Mouse (Mus musculus) G1E (cell line): ENCODE data around the gene Slc9a9.

Experiments used
- CTCF ChIP-seq: IDR thresholded peaks from 2 replicates; pipeline ENCODE4 v1.5.1; 2012; ENCODE audit warnings: low read depth, low read length, inconsistent platforms, mixed read lengths
- GATA1 ChIP-seq: IDR thresholded peaks from 2 replicates; pipeline ENCODE4 v1.6.1; 2012; ENCODE audit warnings: borderline replicate concordance, low read length, inconsistent platforms, mixed read lengths
- POLR2AphosphoS5 ChIP-seq: IDR thresholded peaks from 2 replicates; pipeline ENCODE4 v1.6.1; 2012; ENCODE audit warnings: low read depth, low read length, inconsistent platforms; ENCODE audit not compliant: insufficient replicate concordance
- TAL1 ChIP-seq: conservative IDR thresholded peaks from 2 replicates; pipeline ENCODE4 v1.6.1; 2012; ENCODE audit warnings: low read depth, low read length, inconsistent platforms, mixed read lengths

DNA sequence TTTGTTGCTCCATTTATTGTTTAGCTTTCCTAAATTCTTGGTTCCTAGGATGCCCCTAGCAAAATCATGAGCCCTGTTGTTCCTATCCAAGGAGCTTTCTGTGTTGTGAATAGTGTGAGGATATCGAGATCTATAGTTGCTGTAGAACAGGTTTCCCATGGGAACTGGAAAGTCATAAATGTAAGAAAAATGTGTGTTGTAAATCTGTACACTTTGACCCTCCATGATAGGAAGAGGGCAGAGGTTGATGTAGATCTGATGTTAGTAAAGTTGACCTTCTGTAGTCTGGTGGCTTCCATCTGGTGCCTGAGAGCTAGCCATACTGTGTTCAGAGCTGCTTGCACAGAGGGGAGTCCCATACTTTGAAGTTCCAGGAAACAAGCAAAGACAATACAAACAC, 151.6 kb downstream of the Slc9a9 start:
- TF ChIP-seq CTCF (no peak), TAL1 (no peak), GATA1 (no peak), POLR2AphosphoS5 (no peak)
